Mouse (Mus musculus) forebrain, embryonic 11.5 days (tissue): ENCODE data around the gene Sub1. TPM values are rescaled to one million over a fixed set of nuclear protein-coding genes. Genes with fewer than 3 reads are reported as not detected.

ENCODE experiments used
- ATAC-seq: fragments of 200-750 bp; cut with Nextera tagmentation; replicated peaks from 2 replicates; pipeline ENCODE4 v1.8.0; 2017; ENCODE audit warnings: moderate TSS enrichment; ENCODE audit not compliant: low FRiP score
- DNase-seq: peaks from one replicate; pipeline ENCODE4 v3.0.0-alpha.2; 2017; ENCODE audit warnings: low spot score
- H3K27ac ChIP-seq: fragments of 300-500 bp; sonication (generic); 2 replicates; pipeline ENCODE4 v1.5.1; 2014; ENCODE audit warnings: low read depth, low read length
- H3K27me3 ChIP-seq: fragments of 300-500 bp; sonication (generic); 2 replicates; pipeline ENCODE4 v1.6.1; 2014; ENCODE audit warnings: mild to moderate bottlenecking, low read length, mixed read lengths; ENCODE audit not compliant: control insufficient read depth, insufficient read depth
- H3K36me3 ChIP-seq: fragments of 300-500 bp; sonication (generic); 2 replicates; pipeline ENCODE4 v1.6.1; 2014; ENCODE audit warnings: mild to moderate bottlenecking, low read length, moderate library complexity, mixed read lengths; ENCODE audit not compliant: control insufficient read depth, insufficient read depth
- H3K4me1 ChIP-seq: fragments of 300-500 bp; sonication (generic); replicated peaks from 2 replicates; pipeline ENCODE4 v1.6.1; 2014; ENCODE audit warnings: low read length, mixed read lengths; ENCODE audit not compliant: control insufficient read depth, insufficient read depth
- H3K4me2 ChIP-seq: fragments of 300-500 bp; sonication (generic); 2 replicates; pipeline ENCODE4 v1.6.1; 2014; ENCODE audit warnings: low read depth, mild to moderate bottlenecking, low read length, moderate library complexity, mixed read lengths; ENCODE audit not compliant: severe bottlenecking
- H3K4me3 ChIP-seq: fragments of 300-500 bp; sonication (generic); 2 replicates; pipeline ENCODE4 v1.5.1; 2014; ENCODE audit warnings: low read depth, low read length
- H3K9ac ChIP-seq: fragments of 300-500 bp; sonication (generic); 2 replicates; pipeline ENCODE4 v1.6.1; 2014; ENCODE audit warnings: low read length
- H3K9me3 ChIP-seq: fragments of 300-500 bp; sonication (generic); 2 replicates; pipeline ENCODE4 v1.6.1; 2016; ENCODE audit warnings: low read length, mixed read lengths; ENCODE audit not compliant: control insufficient read depth
- WGBS: fragments of 180-500 bp; shearing (Covaris S2); extraction: QIAGEN DNeasy Blood & Tissue Kit; methylation state at CpG from one replicate; pipeline ENCODE4 v1.1.7; 2014; 5-methylcytosine and 5-hydroxymethylcytosine counted together
- polyA plus RNA-seq: library from polyadenylated mRNA; unstranded; fragments of >200 nt; fragmentation: Nextera tagmentation; extraction: Ambion mirVana; gene quantifications from 2 replicates; pipeline ENCODE4 v1.2.1, GENCODE M21; 2014

Gene Sub1
- polyA plus RNA-seq, 1 experiment from 2014 or later, result 726 TPM

GRCm38 (mm10) chr15:12033155-12033554 lies 36.4 kb upstream of the Sub1 start:
- H3K27me3 ChIP-seq, result no peaks in the 10 kb centered on the region
- H3K9ac ChIP-seq, result no peak overlapping the region
- H3K9me3 ChIP-seq, result no peaks in the 10 kb centered on the region
- no peak overlapping the region for H3K4me2 ChIP-seq
- H3K4me3 ChIP-seq, result no peak overlapping the region
- H3K4me1 ChIP-seq, result no peaks in the 10 kb centered on the region
- H3K36me3 ChIP-seq, result no peaks in the 10 kb centered on the region
- DNase-seq, result peak; percentile 11
- ATAC-seq, result no peak
- no peak overlapping the region for H3K27ac ChIP-seq

GRCm38 (mm10) chr15:12032512-12032911 lies 35.7 kb upstream of the Sub1 start:
- WGBS, result 80% methylated on average over 3 of the region's 3 CpGs
- H3K4me2 ChIP-seq, result no peak overlapping the region
- H3K36me3 ChIP-seq, result no peaks in the 10 kb centered on the region
- no peaks in the 10 kb centered on the region for H3K4me1 ChIP-seq
- no peaks in the 10 kb centered on the region for H3K9me3 ChIP-seq
- no peak overlapping the region for H3K4me3 ChIP-seq
- no peak for ATAC-seq
- DNase-seq, result peak; percentile 33
- no peak overlapping the region for H3K27ac ChIP-seq
- H3K27me3 ChIP-seq, result no peaks in the 10 kb centered on the region
- H3K9ac ChIP-seq, result no peak overlapping the region

DNA sequence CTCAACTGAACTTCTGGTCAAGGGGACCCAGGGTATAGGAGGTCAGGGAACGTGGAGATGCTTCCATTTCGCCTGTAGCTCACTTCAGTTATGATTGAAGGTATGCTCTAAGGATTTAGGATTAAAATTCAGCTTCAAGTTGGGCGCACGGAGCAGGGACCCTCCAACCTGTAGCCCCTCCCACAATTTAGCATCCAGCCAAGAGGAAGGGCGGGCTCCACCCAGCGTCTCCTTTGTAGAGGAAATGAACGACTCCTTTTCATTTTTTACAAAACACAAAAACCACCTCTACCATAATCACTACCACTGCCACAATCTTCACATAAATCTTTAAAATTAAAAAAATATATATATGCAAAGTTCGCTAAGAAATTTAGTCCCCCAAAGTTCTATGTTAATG lies 35.1 kb upstream of the Sub1 start:
- Histone ChIP-seq H3K27ac (no peak overlapping the region), H3K9ac (no peak overlapping the region), H3K27me3 (no peaks in the 10 kb centered on the region), H3K4me3 (no peak overlapping the region), H3K4me2 (no peak overlapping the region), H3K4me1 (no peaks in the 10 kb centered on the region), H3K9me3 (no peaks in the 10 kb centered on the region), H3K36me3 (no peaks in the 10 kb centered on the region)
- no peak for DNase-seq
- ATAC-seq, result no peak
- 92% methylated on average over 8 of the region's 8 CpGs for WGBS

DNA sequence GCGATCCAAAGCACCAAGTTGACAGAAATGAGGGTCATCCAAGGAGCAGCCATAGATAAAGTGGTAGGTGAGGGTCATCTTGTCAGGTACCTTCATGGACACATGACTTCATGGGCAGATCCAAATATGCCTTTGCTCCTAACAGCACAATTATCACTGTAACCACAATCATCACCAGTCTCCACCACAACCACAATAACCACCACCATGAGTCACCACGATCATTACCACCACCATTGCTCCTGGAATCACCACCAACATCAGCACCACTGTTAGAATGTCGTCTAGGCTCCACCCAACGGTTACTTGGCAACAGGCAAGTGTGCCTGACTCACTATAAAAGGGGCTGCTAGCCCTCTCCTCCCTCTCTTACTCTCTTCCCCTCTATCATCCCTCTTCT lies 33.4 kb upstream of the Sub1 start:
- 83% methylated on average over 4 of the region's 4 CpGs for WGBS
- Histone ChIP-seq H3K9ac (no peak overlapping the region), H3K36me3 (no peaks in the 10 kb centered on the region), H3K4me2 (no peak overlapping the region), H3K4me3 (no peak overlapping the region), H3K27ac (no peak overlapping the region), H3K4me1 (no peaks in the 10 kb centered on the region), H3K27me3 (no peaks in the 10 kb centered on the region), H3K9me3 (no peaks in the 10 kb centered on the region)
- DNase-seq (peak; percentile 20), ATAC-seq (no peak)

- Histone ChIP-seq H3K36me3 (no peaks in the 10 kb centered on the region), H3K4me3 (no peak overlapping the region), H3K9ac (no peak overlapping the region), H3K4me2 (no peak overlapping the region), H3K27me3 (no peaks in the 10 kb centered on the region), H3K9me3 (no peaks in the 10 kb centered on the region), H3K4me1 (no peaks in the 10 kb centered on the region), H3K27ac (no peak overlapping the region)
- ATAC-seq (no peak), DNase-seq (no peak)
- WGBS, result 83% methylated on average over 3 of the region's 3 CpGs
Measured at GRCm38 (mm10) chr15:12027807-12028206, 31.0 kb upstream of the Sub1 start.

GRCm38 (mm10) chr15:12026932-12027450 lies 30.2 kb upstream of the Sub1 start:
- H3K4me2 ChIP-seq, result no peak overlapping the region
- H3K27me3 ChIP-seq, result no peaks in the 10 kb centered on the region
- H3K4me1 ChIP-seq, result no peaks in the 10 kb centered on the region
- WGBS, result 91% methylated on average over 5 of the region's 5 CpGs
- no peak for ATAC-seq
- H3K27ac ChIP-seq, result no peak overlapping the region
- no peak overlapping the region for H3K9ac ChIP-seq
- no peak overlapping the region for H3K4me3 ChIP-seq
- no peaks in the 10 kb centered on the region for H3K9me3 ChIP-seq
- H3K36me3 ChIP-seq, result no peaks in the 10 kb centered on the region
- peak; percentile 38 for DNase-seq

DNA sequence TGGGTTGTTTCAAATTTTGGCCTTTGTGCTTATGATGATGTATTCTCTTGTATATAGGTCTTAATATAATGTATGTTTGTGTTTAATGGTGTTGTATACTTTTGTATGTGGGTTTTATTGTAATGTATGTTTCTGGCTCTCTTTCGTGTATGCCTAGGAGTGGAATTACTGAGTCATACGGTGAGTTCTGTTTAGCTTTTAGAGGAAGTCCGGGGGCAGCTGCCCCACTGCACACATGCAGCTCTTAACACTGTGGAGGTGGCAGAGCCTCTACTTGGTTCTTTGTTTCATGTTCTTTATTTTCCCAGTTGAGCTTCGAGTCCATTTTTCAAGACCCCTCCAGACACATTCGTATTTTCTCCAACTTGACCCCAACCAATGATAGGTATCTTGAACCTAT lies 29.2 kb upstream of the Sub1 start:
- no peak overlapping the region for H3K9ac ChIP-seq
- no peak overlapping the region for H3K4me3 ChIP-seq
- no peaks in the 10 kb centered on the region for H3K36me3 ChIP-seq
- no peaks in the 10 kb centered on the region for H3K27me3 ChIP-seq
- H3K4me2 ChIP-seq, result no peak overlapping the region
- 86% methylated on average over 5 of the region's 5 CpGs for WGBS
- H3K27ac ChIP-seq, result no peak overlapping the region
- DNase-seq, result no peak
- no peaks in the 10 kb centered on the region for H3K4me1 ChIP-seq
- no peak for ATAC-seq
- no peaks in the 10 kb centered on the region for H3K9me3 ChIP-seq

- Histone ChIP-seq H3K36me3 (no peaks in the 10 kb centered on the region), H3K9ac (no peak overlapping the region), H3K27me3 (no peaks in the 10 kb centered on the region), H3K9me3 (no peaks in the 10 kb centered on the region), H3K4me3 (no peak overlapping the region), H3K4me2 (no peak overlapping the region), H3K27ac (no peak overlapping the region), H3K4me1 (no peaks in the 10 kb centered on the region)
- ATAC-seq, result no peak
- no peak for DNase-seq
- 90% methylated on average over 10 of the region's 10 CpGs for WGBS
Measured at GRCm38 (mm10) chr15:12025341-12025740, 28.6 kb upstream of the Sub1 start.

- DNase-seq, result no peak
- ATAC-seq, result no peak
- no peak overlapping the region for H3K4me3 ChIP-seq
- H3K4me2 ChIP-seq, result no peak overlapping the region
- no peaks in the 10 kb centered on the region for H3K27me3 ChIP-seq
- H3K9ac ChIP-seq, result no peak overlapping the region
- no peaks in the 10 kb centered on the region for H3K9me3 ChIP-seq
- 63% methylated on average over 14 of the region's 14 CpGs for WGBS
- H3K27ac ChIP-seq, result no peak overlapping the region
- no peaks in the 10 kb centered on the region for H3K4me1 ChIP-seq
- no peaks in the 10 kb centered on the region for H3K36me3 ChIP-seq
Measured at GRCm38 (mm10) chr15:12024791-12025268, 28.0 kb upstream of the Sub1 start.
